Mouse (Mus musculus): ENCODE data around the gene Zfand3.
A peak's percentile ranks its signal among the peaks of the same experiment; 100 is the strongest.

The Zfand3 gene

DNA sequence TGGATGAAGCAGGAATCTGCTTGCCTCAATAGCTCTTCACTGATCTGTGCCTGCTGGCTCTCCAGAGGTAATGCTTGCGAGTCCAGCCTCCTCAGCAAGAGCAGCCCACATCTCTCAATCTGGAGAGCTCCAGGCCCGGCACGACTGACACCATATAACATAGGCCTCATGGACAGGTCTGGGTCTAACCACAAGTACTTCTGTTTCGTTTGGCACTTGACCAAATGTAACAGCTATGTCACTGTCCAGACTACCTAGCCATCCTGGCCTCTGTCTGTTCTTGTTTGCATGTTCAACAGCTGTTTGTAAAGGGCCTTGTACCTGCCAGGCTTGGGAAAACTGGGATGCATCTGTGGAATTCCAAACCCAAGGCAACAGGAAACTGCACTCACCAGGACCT, 230.8 kb downstream of the Zfand3 start:
- no peak for DNase-seq

DNA sequence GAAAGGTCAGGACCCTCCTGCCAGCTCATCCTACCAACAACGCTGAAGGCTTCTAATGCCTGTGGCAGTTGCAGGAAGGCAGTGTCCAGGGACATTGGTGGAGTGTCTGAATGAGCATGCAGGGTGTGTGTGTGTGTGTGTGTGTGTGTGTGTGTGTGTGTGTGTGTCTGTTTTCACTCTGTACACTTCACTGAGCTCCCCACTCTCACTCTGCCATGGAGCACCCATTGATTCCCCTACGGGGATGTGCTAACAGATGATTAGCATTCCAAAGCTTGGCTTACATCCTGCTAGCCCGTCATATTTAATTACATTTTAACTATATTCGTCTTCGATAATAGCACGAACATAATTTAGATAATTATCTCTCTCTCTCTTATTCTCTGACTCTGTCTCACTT, 232.1 kb downstream of the Zfand3 start:
- DNase-seq, result no peak

DNA sequence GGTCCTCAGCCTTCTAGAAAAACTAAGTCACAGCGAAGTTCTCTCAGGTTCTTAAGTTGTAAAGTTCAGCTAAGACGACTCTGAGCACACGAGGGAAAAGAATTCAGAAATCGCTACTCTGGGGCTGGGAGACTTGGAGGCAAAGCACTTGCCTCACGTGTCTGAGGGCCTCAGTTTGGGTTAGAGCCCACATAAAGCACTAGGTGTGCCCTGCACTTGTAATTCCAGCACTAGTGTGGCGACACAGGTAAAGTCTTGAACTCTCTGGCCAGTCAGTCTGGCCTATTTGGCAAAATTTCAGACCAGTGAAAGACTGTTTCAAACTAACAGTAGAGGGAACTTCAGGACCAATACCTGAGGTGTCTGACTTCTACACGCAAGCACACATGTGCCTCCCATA, 233.1 kb downstream of the Zfand3 start:
- no peak for DNase-seq

DNA sequence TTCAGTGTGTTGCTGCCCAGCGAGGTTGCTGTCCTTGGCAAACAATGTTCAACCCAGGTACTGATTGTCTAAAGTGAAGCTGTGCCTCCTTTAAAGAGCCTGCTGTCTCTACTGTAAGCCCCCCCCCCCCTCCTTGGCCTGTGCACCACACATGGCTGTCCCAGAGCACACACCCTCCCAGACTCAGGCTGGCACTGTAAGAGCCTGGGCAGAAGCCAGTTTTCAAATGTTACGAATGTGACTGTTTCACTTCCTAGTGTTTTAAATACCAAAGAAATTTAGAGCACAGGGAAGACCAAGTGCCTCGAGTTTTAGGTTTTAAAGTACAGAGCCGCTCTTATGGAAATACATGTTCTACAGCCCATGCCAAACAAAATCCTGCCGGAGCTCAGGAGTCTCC, 234.9 kb downstream of the Zfand3 start:
- DNase-seq, result no peak

DNA sequence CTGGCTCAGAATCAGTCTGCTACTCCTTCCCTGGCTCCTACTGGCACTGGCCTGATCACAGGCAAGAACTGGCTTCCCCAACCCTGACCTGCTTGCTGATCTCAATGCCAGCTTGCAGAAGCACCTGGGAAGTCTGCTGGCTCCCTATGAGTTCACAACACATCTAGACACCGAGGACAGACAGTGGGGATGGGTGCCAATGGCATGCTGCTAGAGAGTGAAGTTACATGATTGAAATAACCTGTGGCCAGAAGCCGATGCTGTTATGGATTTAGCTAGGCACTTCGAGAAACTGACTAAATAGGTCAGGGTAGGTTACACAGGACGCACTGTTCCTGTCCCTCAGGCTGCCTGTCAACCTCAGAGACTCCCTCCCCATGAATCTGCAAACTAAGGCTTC, 236.1 kb downstream of the Zfand3 start:
- no peak for DNase-seq

DNA sequence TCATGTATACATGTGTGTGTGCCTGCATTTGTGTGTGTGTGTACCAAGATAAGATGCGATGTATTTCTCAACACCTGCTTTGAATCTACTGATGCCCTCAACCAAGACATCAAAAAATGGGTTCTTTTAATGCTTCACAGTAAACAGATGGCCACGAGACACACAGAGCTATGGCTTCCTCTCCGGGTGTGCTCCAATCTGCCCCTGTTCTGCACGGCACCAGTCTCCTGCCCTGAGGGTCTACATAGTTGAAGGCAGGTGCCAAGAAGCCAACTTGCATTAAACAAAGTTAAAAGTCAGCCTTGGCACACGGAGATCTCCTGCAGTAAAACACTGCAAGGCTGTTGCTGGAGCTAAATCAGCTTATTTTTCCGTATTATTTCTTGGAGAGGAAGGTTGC, 236.5 kb downstream of the Zfand3 start:
- DNase-seq, result peak in 1 of 2 experiments; percentile 36

DNA sequence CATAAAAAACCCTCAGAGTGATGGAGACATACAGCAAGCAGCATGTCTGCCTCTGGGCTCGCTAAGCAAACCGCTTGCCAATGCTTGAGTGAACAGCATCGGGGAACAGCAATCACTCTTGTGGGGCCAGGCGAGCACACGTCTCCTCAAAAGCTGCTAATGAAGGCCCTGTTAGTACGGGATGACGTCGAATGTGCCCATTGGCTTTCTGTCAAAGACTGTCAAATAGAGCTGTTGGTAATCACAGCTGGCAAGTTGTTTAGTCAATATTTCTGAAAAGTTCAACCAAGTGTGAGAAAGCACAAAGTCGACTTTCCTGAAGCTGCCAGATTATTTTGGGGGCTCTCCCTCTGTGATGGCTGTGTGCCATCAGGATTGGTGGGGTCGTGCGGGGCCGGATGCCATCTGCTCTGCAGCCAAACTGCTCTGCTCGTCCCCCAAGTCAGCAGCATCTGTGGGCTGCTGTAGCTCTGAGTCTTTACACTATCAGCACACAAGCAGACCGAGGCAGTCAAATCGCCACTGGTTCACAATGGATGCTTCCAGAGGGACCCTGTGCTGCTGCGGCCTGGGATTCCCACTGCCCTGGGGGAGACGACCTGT, 237.3 kb downstream of the Zfand3 start:
- no peak for DNase-seq

DNA sequence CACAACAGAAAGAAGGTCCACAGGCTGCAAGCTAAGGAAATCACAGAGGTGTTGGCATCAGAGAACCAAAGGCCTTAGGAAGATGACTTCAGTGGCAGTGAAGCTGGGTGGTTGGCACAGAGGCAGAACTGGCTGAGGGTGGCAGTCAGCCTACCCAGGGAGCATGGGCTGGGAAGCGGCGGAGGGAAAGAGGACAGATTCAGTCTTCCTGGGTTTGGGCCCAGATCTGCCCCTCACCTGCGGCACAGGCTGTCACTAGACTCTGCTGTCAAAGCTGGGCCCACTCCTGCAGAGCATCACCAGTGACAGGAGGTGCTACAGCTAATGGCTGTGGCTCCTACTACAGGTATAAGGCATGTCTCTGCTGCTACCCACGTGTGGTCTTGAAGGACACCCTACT, 238.1 kb downstream of the Zfand3 start:
- DNase-seq, result no peak

DNA sequence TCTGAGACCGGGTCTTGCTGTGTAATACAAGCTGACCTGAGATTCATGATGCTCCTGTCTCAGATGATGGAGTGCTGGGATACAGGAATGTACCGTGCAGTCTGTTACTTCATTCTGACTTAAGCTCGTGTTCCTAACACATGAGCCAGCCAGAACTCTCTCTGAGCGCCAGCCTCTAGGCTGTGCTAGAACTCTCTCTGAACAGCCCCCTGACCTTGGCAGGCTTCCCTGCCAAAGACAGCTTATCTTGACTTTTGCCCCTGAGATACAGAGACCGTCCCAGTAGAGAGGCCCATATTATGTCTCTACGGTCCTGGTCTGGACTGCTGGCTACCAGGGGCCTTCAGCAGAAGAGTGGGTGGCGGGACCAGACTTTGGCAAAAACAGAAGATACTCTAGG, 239.0 kb downstream of the Zfand3 start:
- no peak for DNase-seq

DNA sequence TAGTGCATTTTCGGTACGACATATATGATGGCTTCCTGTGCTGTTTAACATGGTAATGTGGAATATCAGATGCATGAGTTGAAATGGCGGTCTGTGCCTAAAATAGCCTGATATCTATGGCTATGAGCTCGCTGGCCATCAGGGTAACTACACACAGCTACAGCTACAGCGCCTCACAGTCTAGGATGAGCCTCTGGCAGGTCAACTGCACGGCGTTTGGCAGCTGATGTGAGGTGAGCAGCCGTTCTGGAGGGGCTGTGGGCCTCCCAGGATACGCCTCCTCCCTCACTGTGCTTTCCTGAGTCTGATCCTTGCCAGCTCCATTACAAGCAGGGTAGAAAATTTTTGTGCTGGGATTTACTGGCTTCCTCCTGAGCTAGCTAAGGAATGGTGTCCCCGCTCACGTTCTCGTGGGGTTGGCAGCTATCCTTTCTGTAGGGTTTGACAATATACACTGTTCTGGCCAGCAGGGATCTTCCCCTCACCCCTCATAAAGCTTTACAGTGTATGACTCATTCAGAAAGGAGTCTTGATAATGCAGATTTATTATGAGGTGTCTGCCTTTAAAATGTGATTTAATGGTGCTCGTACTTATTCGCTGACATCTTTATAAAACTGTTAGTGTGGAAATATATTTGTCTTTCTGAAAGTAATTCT, 240.2 kb downstream of the Zfand3 start:
- no peak for DNase-seq

DNA sequence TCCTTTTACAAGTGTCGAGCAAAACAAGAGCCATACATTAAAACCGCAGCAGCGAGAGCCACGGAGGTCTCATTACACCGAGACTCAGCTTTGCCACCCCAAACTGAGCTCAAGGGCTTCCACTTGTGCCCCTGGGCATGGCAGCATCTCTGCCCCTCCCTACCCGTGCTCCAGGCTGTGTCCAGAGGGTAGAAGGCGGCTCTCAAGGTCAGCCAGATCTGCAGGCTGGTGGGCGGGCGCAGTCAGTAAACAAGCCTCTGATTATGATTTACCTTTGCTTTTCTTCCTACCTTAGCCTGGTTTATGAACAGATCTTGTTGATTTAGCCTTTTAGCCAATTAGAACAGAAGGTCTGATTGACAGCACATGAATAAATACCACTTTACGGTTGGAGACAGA, 240.8 kb downstream of the Zfand3 start:
- DNase-seq, result no peak

DNA sequence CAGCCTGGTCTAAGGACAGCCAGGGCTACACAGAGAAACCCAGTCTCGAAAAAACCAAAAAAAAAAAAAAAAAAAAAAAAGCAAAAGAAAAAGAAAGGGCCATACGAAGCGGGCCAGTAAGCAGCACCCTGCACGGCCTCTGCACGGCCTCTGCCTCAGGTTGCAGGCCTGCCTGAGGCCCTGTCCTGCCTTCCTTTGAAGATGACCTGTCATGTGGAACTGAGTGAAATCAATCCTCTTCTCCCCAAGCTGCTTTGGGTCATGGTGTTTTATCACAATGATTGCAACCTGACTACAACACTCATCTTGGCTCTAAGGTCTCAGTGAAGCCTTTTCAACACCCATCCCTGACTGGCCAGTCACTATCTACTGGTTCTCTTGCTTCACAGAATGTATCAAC, 248.5 kb downstream of the Zfand3 start:
- no peak for DNase-seq

DNA sequence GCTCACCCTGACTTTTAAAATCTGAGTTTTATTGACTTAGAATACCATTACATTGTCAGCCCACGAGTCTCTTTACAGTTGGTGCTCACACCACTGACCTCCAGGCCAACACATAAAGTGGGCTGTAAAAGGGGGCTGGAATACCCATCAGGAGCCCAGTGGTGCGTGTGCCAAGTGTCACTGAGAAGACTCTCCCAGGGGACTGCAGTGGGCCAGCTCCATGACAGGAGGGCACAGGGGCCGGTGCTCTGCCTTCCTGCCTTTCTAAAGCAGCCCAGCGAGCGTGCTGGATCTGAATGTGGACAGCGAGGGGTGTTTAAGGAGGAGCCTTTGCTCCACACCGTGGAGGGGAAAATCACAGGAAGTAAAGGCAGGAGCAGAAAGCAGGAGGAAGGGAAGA, 249.4 kb downstream of the Zfand3 start:
- no peak for DNase-seq

DNA sequence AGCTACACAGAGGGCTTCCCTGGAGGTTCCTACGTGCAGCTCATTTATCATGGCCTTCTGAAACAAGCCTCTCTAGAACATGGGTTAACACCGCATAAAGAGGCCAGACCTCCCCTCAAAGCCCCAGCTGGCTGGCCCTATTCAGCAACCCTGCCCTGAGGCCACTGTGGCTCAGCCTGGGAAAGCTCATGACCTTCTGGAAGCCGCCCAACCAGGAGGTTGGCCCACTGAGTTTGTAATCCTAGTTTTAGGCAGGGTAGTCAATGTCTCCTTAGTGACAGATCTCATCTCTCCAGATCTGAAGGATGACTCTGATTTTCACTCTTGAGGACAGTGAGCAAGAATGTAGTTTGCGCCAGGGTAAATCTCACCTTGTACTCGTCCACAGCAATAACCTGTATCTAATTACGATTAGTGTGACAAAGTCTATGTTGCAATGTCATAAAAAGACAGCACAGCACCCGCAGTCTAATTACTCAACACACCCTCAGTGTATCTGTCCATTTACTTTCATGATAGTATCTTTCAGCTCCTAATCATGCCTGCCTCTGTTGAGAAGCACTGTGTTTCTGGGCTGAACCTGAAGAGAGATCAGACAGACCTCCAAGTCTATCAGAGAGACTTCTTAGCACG, 251.5 kb downstream of the Zfand3 start:
- DNase-seq, result peak in 1 of 2 experiments; percentile 28

DNA sequence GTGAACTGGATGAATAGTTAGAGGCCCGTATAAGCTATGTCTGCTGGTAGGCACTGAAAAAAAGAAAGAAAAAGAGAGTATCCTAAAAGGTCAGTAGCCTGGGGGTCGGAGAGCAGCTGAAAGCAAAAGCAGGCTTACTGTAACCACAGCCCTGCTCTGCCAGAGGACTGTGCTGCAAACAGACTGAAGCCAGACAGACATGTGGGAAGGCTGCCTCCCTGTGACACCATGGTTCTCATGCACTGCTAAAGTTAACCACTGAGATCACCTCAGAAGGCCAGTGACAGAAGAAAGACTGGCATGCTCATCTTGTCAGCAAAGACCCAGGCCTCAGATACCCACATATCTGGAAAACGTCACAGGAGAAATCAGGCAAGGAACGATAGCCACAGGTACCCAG, 253.9 kb downstream of the Zfand3 start:
- no peak for DNase-seq

DNA sequence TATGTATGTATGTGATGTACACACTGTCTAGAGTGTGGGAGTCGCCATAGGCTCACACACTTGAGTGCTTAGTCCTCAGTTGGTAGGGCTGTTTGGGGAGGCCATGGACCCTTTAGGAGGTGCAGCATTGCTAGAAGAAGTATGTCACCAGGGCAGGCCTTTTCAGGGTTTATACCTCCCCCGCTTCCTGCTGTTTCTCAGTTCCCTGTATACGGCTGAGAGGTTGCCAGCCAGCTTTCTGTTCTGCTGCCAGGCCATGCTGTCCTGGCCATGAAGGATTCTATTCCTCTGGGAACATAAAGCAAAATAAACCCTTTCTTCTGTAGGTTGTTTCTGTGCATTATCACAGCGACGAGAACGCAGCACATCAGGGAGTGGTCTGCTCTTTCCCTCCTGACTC, 255.4 kb downstream of the Zfand3 start:
- DNase-seq, result no peak
